Mouse (Mus musculus) lung, adult 2 months (tissue): ENCODE measurements at regions not wholly inside any gene's neighbourhood (a gene's known extent, or its start where the extent isn't known, plus 50 kb on each side); places are given as distances from the start of the nearest gene placed in this dataset.

ENCODE experiments used
- CTCF ChIP-seq: fragments of 200-500 bp; IDR thresholded peaks from 2 replicates; pipeline ENCODE4 v1.5.1; 2011; ENCODE audit warnings: mild to moderate bottlenecking, low read length, control low read depth; ENCODE audit not compliant: insufficient read depth
- POLR2A ChIP-seq: fragments of 200-500 bp; IDR thresholded peaks from 2 replicates; pipeline ENCODE4 v1.6.1; 2011; ENCODE audit warnings: low read depth, mild to moderate bottlenecking, control low read depth, low read length, borderline replicate concordance; ENCODE audit errors: extremely low read depth

GRCm38 (mm10) chr12:12063910-12064309, 198.0 kb upstream of the Fam49a start:
- TF ChIP-seq CTCF (no peak), POLR2A (no peak)
